Mouse (Mus musculus): ENCODE data around the gene Hspa1l. TPM values are rescaled to one million over a fixed set of nuclear protein-coding genes. Genes with fewer than 3 reads are reported as not detected.

Gene Hspa1l
- polyA plus RNA-seq, 1 experiment, result not detected

GRCm38 (mm10) chr17:35019894-35020293, 47.4 kb downstream of the Hspa1l start:
- no peak overlapping the region for H3K27ac ChIP-seq (ENCODE audit: control insufficient read depth, insufficient read depth, low read depth, low read length, poor library complexity)
- whole genome bisulfite sequencing, result 91% methylated on average over 11 of the region's 11 CpGs
- H3K4me1 ChIP-seq (ENCODE audit: control insufficient read depth, insufficient read depth, low read length), result peaks cover 2% of the 10 kb centered on the region
- no peak overlapping the region for H3K4me3 ChIP-seq (replicated peaks; ENCODE audit: control insufficient read depth, low read depth, low read length)
- no peak for TF ChIP-seq CTCF (IDR thresholded peaks at IDR 0.05; ENCODE audit: control insufficient read depth, insufficient read depth, low read length)
- no peak for TF ChIP-seq POLR2A (IDR thresholded peaks at IDR 0.05; ENCODE audit: borderline replicate concordance, control insufficient read depth, low read depth, low read length)

DNA sequence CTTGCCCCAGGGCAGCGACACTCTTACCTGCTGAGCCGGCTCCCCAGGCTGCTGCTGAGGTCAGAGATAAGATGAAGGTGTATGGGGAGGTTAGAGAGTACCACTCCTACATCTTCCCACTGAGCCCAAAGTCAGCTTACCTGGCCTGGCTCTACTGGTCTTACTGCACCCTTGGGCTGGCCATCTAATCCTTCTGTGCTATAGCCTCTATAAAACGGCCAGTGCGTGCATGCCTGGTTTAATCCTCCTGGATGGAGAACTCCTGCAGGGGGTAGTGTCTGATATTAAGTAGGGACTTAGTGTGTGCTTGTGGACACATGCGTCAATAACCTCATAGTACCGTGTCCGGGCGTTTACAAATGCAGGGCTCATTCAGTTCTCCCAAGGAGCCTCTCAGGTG, 48.0 kb downstream of the Hspa1l start:
- 90% methylated on average over 8 of the region's 8 CpGs for WGBS
- no peak overlapping the region for H3K27ac ChIP-seq (ENCODE audit: control insufficient read depth, insufficient read depth, low read depth, low read length, poor library complexity)
- H3K4me3 ChIP-seq (replicated peaks; ENCODE audit: control insufficient read depth, low read depth, low read length), result no peak overlapping the region
- H3K4me1 ChIP-seq (ENCODE audit: control insufficient read depth, insufficient read depth, low read length), result peaks cover 2% of the 10 kb centered on the region
- no peak for TF ChIP-seq POLR2A (IDR thresholded peaks at IDR 0.05; ENCODE audit: borderline replicate concordance, control insufficient read depth, low read depth, low read length)
- TF ChIP-seq CTCF (IDR thresholded peaks at IDR 0.05; ENCODE audit: control insufficient read depth, insufficient read depth, low read length), result no peak

- no peak overlapping the region for H3K27ac ChIP-seq (ENCODE audit: control insufficient read depth, insufficient read depth, low read depth, low read length, poor library complexity)
- peaks cover 2% of the 10 kb centered on the region for H3K4me1 ChIP-seq (ENCODE audit: control insufficient read depth, insufficient read depth, low read length)
- WGBS, result 20% methylated on average over 17 of the region's 17 CpGs
- TF ChIP-seq POLR2A (IDR thresholded peaks at IDR 0.05; ENCODE audit: borderline replicate concordance, control insufficient read depth, low read depth, low read length) (no peak), CTCF (IDR thresholded peaks at IDR 0.05; ENCODE audit: control insufficient read depth, insufficient read depth, low read length) (peak; percentile 99)
- H3K4me3 ChIP-seq (replicated peaks; ENCODE audit: control insufficient read depth, low read depth, low read length), result no peak overlapping the region
These were observed 48.8 kb downstream of the Hspa1l start for GRCm38 (mm10) chr17:35021163-35021808.

DNA sequence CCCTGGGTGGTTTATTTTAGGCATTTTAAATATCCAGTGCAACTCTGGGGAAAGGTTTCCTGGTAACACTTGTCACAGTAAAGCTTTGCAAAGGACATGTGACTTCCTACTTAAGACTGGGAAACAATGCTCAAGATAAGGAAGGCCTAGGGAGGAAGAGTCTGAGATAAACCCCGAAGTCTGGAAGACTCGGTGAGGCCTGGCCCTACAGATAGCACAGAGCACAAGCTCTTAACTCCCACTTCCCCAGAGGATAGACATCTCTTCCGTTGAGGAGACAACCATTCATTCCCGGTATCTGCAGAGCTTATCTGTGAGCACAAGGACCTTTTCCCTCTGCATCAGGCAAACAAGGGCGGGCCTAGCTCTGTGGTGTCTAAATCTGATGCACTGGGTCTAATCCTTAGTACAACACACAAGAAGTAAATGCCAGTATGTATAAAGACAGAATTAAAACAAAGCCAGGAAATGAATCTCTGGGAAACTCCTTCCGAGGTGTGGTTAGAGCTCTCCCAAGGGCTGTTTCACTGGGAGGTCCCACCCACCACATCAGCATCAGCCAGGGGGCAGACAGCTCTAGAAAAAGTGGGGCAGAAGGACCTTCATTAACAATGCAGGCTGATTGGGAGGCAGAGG, 49.5 kb downstream of the Hspa1l start:
- TF ChIP-seq POLR2A (IDR thresholded peaks at IDR 0.05; ENCODE audit: borderline replicate concordance, control insufficient read depth, low read depth, low read length), result no peak
- no peak for TF ChIP-seq CTCF (IDR thresholded peaks at IDR 0.05; ENCODE audit: control insufficient read depth, insufficient read depth, low read length)
- WGBS, result 40% methylated on average over 6 of the region's 6 CpGs
- Histone ChIP-seq H3K4me1 (ENCODE audit: control insufficient read depth, insufficient read depth, low read length) (peaks cover 2% of the 10 kb centered on the region), H3K27ac (ENCODE audit: control insufficient read depth, insufficient read depth, low read depth, low read length, poor library complexity) (no peak overlapping the region), H3K4me3 (replicated peaks; ENCODE audit: control insufficient read depth, low read depth, low read length) (no peak overlapping the region)

DNA sequence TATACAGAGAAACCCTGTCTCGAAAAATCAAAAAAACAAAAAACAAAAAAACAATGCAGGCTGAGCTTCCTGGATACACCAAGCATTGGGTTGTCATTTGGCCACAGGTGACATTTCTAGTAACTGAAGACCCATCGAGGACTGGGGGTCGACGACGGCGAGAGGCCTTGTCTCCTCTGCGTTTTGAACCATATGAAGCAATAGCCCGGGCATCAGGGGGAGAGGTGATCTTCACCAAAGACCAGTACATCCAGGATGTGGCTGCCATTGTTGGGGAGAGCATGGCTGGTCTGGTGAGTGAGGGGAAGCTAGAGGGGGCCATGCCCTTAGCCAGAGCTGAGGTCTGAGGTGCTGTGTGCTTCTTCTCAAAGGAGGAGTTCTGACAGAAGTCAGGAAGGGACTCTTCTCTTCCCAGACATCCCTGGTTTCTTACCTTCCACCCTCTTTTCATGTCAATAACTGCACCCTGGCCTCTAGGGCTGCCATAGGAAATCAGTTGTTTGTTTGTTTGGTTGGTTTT, 50.1 kb downstream of the Hspa1l start:
- WGBS, result 86% methylated on average over 8 of the region's 8 CpGs
- H3K27ac ChIP-seq (ENCODE audit: control insufficient read depth, insufficient read depth, low read depth, low read length, poor library complexity), result no peak overlapping the region

DNA sequence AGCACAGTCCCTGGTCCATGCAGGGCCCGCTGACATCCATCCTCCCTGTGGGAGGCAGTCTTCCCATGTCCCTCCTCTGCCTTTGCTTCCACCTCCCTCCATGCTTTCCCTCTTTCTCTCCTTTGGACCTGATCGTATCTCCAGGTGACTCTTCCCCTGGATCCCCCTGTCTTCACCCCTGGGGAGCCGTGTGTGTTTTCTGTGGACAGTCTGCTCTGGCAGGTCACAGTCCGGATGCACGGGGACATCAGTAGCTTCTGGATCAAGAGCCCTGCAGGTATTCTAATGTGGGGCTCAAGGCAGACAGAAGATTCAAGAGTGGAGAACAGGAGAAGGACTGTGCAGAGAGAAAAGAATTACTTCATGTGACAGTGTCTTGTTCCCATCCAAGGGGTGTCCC, 50.7 kb downstream of the Hspa1l start:
- Histone ChIP-seq H3K27ac (ENCODE audit: control insufficient read depth, insufficient read depth, low read depth, low read length, poor library complexity) (no peak overlapping the region), H3K4me1 (ENCODE audit: control insufficient read depth, insufficient read depth, low read length) (peaks cover 2% of the 10 kb centered on the region), H3K4me3 (replicated peaks; ENCODE audit: control insufficient read depth, low read depth, low read length) (no peak overlapping the region)
- 85% methylated on average over 5 of the region's 5 CpGs for WGBS
- no peak for TF ChIP-seq POLR2A (IDR thresholded peaks at IDR 0.05; ENCODE audit: borderline replicate concordance, control insufficient read depth, low read depth, low read length)
- no peak for TF ChIP-seq CTCF (IDR thresholded peaks at IDR 0.05; ENCODE audit: control insufficient read depth, insufficient read depth, low read length)

More for the DNA sequence above, 50.1 kb downstream of the Hspa1l start:
- TF ChIP-seq CTCF (IDR thresholded peaks at IDR 0.05; ENCODE audit: control insufficient read depth, insufficient read depth, low read length) (no peak), POLR2A (IDR thresholded peaks at IDR 0.05; ENCODE audit: borderline replicate concordance, control insufficient read depth, low read depth, low read length) (no peak)
- Histone ChIP-seq H3K4me1 (ENCODE audit: control insufficient read depth, insufficient read depth, low read length) (peaks cover 2% of the 10 kb centered on the region), H3K4me3 (replicated peaks; ENCODE audit: control insufficient read depth, low read depth, low read length) (no peak overlapping the region)

- H3K4me3 ChIP-seq (replicated peaks; ENCODE audit: control insufficient read depth, low read depth, low read length), result peak overlapping the region; percentile 14
- peaks cover 2% of the 10 kb centered on the region for H3K4me1 ChIP-seq (ENCODE audit: control insufficient read depth, insufficient read depth, low read length)
- H3K27ac ChIP-seq (ENCODE audit: control insufficient read depth, insufficient read depth, low read depth, low read length, poor library complexity), result no peak overlapping the region
- no peak for TF ChIP-seq CTCF (IDR thresholded peaks at IDR 0.05; ENCODE audit: control insufficient read depth, insufficient read depth, low read length)
- TF ChIP-seq POLR2A (IDR thresholded peaks at IDR 0.05; ENCODE audit: borderline replicate concordance, control insufficient read depth, low read depth, low read length), result no peak
- WGBS, result 17% methylated on average over 4 of the region's 4 CpGs
These were observed 51.3 kb downstream of the Hspa1l start for GRCm38 (mm10) chr17:35023756-35024155.

GRCm38 (mm10) chr17:35024261-35024660, 51.8 kb downstream of the Hspa1l start:
- no peak overlapping the region for H3K4me3 ChIP-seq (replicated peaks; ENCODE audit: control insufficient read depth, low read depth, low read length)
- WGBS, result 54% methylated on average over 13 of the region's 13 CpGs
- no peak for TF ChIP-seq CTCF (IDR thresholded peaks at IDR 0.05; ENCODE audit: control insufficient read depth, insufficient read depth, low read length)
- no peak for TF ChIP-seq POLR2A (IDR thresholded peaks at IDR 0.05; ENCODE audit: borderline replicate concordance, control insufficient read depth, low read depth, low read length)
- peaks cover 3% of the 10 kb centered on the region for H3K4me1 ChIP-seq (ENCODE audit: control insufficient read depth, insufficient read depth, low read length)
- no peak overlapping the region; the same call in 1 of the 2 replicates for H3K27ac ChIP-seq (ENCODE audit: control insufficient read depth, insufficient read depth, low read depth, low read length, poor library complexity)
